Mouse (Mus musculus) left cerebral cortex, adult 11 months (tissue): ENCODE measurements at regions not wholly inside any gene's neighbourhood (a gene's known extent, or its start where the extent isn't known, plus 50 kb on each side); places are given as distances from the start of the nearest gene placed in this dataset.

Source experiments
- DNase-seq: peaks from one replicate; pipeline ENCODE4 v3.0.0; 2022; ENCODE audit warnings: low spot score

GRCm38 (mm10) chr17:54821059-54821458, 522.2 kb upstream of the Slc5a7 start:
- no peak for DNase-seq

- no peak for DNase-seq
Observed at GRCm38 (mm10) chr17:54853631-54854030, 554.8 kb upstream of the Slc5a7 start.

- DNase-seq = peak; percentile 10
Observed at GRCm38 (mm10) chr17:54896198-54896597, 549.0 kb upstream of the St6gal2 start.

GRCm38 (mm10) chr17:54929181-54929715, 515.9 kb upstream of the St6gal2 start:
- no peak for DNase-seq

- no peak for DNase-seq
Observed at GRCm38 (mm10) chr17:54943380-54944047, 501.7 kb upstream of the St6gal2 start.

GRCm38 (mm10) chr17:54944288-54944931, 500.8 kb upstream of the St6gal2 start:
- no peak for DNase-seq
